Mouse (Mus musculus) CH12.LX (cell line): ENCODE results near the gene Mrps35. TPM values are rescaled to one million over a fixed set of nuclear protein-coding genes. Genes with fewer than 3 reads are reported as not detected.

Source experiments
- DNase-seq: peaks from one replicate; pipeline ENCODE4 v3.0.0-alpha.2; 2013; ENCODE audit errors: extremely low read depth
- H3K27ac ChIP-seq: 2 replicates; pipeline ENCODE4 v1.5.1; 2012; ENCODE audit warnings: low read depth, mild to moderate bottlenecking, control low read depth, moderate library complexity; ENCODE audit not compliant: insufficient read depth
- H3K27me3 ChIP-seq: replicated peaks from 2 replicates; pipeline ENCODE3; 2012; ENCODE audit warnings: inconsistent platforms
- H3K36me3 ChIP-seq, 2 experiments: replicated peaks in 1 of 2; 2 replicates each; pipeline versions ENCODE3 to v1.6.1; 2012; ENCODE audit warnings: inconsistent platforms in 1 of 2, low read length in 1 of 2, mild to moderate bottlenecking in 1 of 2, mixed read lengths in 1 of 2, moderate library complexity in 1 of 2; ENCODE audit not compliant: control insufficient read depth in 1 of 2, insufficient read depth in 1 of 2
- H3K4me1 ChIP-seq, 2 experiments: 2 replicates each; pipeline ENCODE4 v1.6.1; 2012; ENCODE audit warnings: inconsistent platforms in 1 of 2, moderate library complexity in 1 of 2; ENCODE audit not compliant: insufficient read depth in 2 of 2, control insufficient read depth in 1 of 2
- H3K4me2 ChIP-seq: 2 replicates; pipeline ENCODE4 v1.6.1; 2012; ENCODE audit warnings: low read depth, mild to moderate bottlenecking, control low read depth; ENCODE audit not compliant: poor library complexity, insufficient read depth, severe bottlenecking
- H3K4me3 ChIP-seq, 3 experiments: fragments of 150-350 bp in 1 of 3; sonication (generic) in 1 of 3; replicated peaks in 1 of 3; 2 replicates each; pipeline versions ENCODE3 to v1.5.1; 2011 to 2012; ENCODE audit warnings: low read depth in 2 of 3, low read length in 2 of 3, mild to moderate bottlenecking in 2 of 3, moderate library complexity in 2 of 3, control low read depth in 1 of 3, improper control_type of control experiment in 1 of 3, inconsistent platforms in 1 of 3, mixed read lengths in 1 of 3; ENCODE audit not compliant: poor library complexity in 1 of 3
- H3K79me2 ChIP-seq: replicated peaks from 2 replicates; pipeline ENCODE4 v1.6.1; 2012; ENCODE audit warnings: mild to moderate bottlenecking, moderate library complexity; ENCODE audit not compliant: control insufficient read depth, poor library complexity, insufficient read depth, severe bottlenecking; ENCODE audit errors: extremely low read depth
- H3K9ac ChIP-seq: 2 replicates; pipeline ENCODE4 v1.6.1; 2012; ENCODE audit warnings: low read depth, mild to moderate bottlenecking, control low read depth, moderate library complexity; ENCODE audit not compliant: insufficient read depth
- H3K9me3 ChIP-seq: replicated peaks from 2 replicates; pipeline ENCODE3; 2012; ENCODE audit warnings: low read length, inconsistent platforms, mixed read lengths
- BHLHE40 ChIP-seq: IDR thresholded peaks from 2 replicates; pipeline ENCODE4 v1.6.1; 2011; ENCODE audit warnings: mild to moderate bottlenecking, low read depth, low read length, improper control_type of control experiment
- CHD1 ChIP-seq: IDR thresholded peaks from 2 replicates; pipeline ENCODE4 v1.6.1; 2012; ENCODE audit warnings: low read depth, low read length, improper control_type of control experiment, inconsistent platforms
- CHD2 ChIP-seq: IDR thresholded peaks from 2 replicates; pipeline ENCODE4 v1.6.1; 2011; ENCODE audit warnings: low read length, improper control_type of control experiment
- CTCF ChIP-seq, 2 experiments: IDR thresholded peaks in 1 of 2; conservative IDR thresholded peaks in 1 of 2; 2 replicates each; pipeline ENCODE4 v1.5.1; 2011 to 2012; ENCODE audit warnings: low read depth in 2 of 2, low read length in 2 of 2, improper control_type of control experiment in 1 of 2, inconsistent platforms in 1 of 2, mild to moderate bottlenecking in 1 of 2, moderate library complexity in 1 of 2
- E2F4 ChIP-seq: IDR thresholded peaks from 2 replicates; pipeline ENCODE4 v1.6.1; 2011; ENCODE audit warnings: low read depth, low read length, improper control_type of control experiment; ENCODE audit not compliant: insufficient replicate concordance
- ELF1 ChIP-seq: IDR thresholded peaks from 2 replicates; pipeline ENCODE4 v1.6.1; 2014; ENCODE audit warnings: low read depth, mild to moderate bottlenecking, inconsistent platforms, low read length, improper control_type of control experiment
- EP300 ChIP-seq: IDR thresholded peaks from 2 replicates; pipeline ENCODE4 v1.6.1; 2011; ENCODE audit warnings: low read length, improper control_type of control experiment
- ETS1 ChIP-seq: conservative IDR thresholded peaks from 2 replicates; pipeline ENCODE4 v1.6.1; 2012; ENCODE audit warnings: low read depth, mild to moderate bottlenecking, inconsistent platforms, low read length, improper control_type of control experiment, moderate library complexity
- GABPA ChIP-seq: IDR thresholded peaks from 2 replicates; pipeline ENCODE4 v1.6.1; 2012; ENCODE audit warnings: low read depth, low read length, improper control_type of control experiment, inconsistent platforms; ENCODE audit not compliant: insufficient replicate concordance
- HCFC1 ChIP-seq: IDR thresholded peaks from 2 replicates; pipeline ENCODE4 v1.6.1; 2012; ENCODE audit warnings: low read depth, mild to moderate bottlenecking, inconsistent platforms, low read length, improper control_type of control experiment
- IRF4 ChIP-seq: IDR thresholded peaks from 2 replicates; pipeline ENCODE4 v1.6.1; 2014; ENCODE audit warnings: low read depth, mild to moderate bottlenecking, inconsistent platforms, low read length, improper control_type of control experiment
- JUN ChIP-seq: IDR thresholded peaks from 2 replicates; pipeline ENCODE4 v1.6.1; 2011; ENCODE audit warnings: low read depth, mild to moderate bottlenecking, low read length, improper control_type of control experiment, moderate library complexity; ENCODE audit not compliant: insufficient read depth
- JUND ChIP-seq: conservative IDR thresholded peaks from 2 replicates; pipeline ENCODE4 v1.6.1; 2011; ENCODE audit warnings: low read depth, low read length, improper control_type of control experiment
- KAT2A ChIP-seq: IDR thresholded peaks from 2 replicates; pipeline ENCODE4 v1.6.1; 2012; ENCODE audit warnings: low read length, improper control_type of control experiment, inconsistent platforms; ENCODE audit not compliant: insufficient replicate concordance
- MAFK ChIP-seq: IDR thresholded peaks from 2 replicates; pipeline ENCODE4 v1.6.1; 2011; ENCODE audit warnings: low read length, improper control_type of control experiment; ENCODE audit not compliant: insufficient replicate concordance
- MAX ChIP-seq: IDR thresholded peaks from 2 replicates; pipeline ENCODE4 v1.6.1; 2011; ENCODE audit warnings: low read length, improper control_type of control experiment
- MAZ ChIP-seq: IDR thresholded peaks from 2 replicates; pipeline ENCODE4 v1.6.1; 2012; ENCODE audit warnings: low read depth, mild to moderate bottlenecking, inconsistent platforms, low read length, improper control_type of control experiment, moderate library complexity
- MEF2A ChIP-seq: IDR thresholded peaks from 2 replicates; pipeline ENCODE4 v1.6.1; 2014; ENCODE audit warnings: low read depth, mild to moderate bottlenecking, inconsistent platforms, low read length, improper control_type of control experiment, borderline replicate concordance
- MXI1 ChIP-seq: IDR thresholded peaks from 2 replicates; pipeline ENCODE4 v1.6.1; 2011; ENCODE audit warnings: mild to moderate bottlenecking, low read depth, low read length, improper control_type of control experiment
- MYC ChIP-seq: IDR thresholded peaks from 2 replicates; pipeline ENCODE4 v1.6.1; 2011; ENCODE audit warnings: low read depth, mild to moderate bottlenecking, improper control_type of control experiment, low read length
- NELFE ChIP-seq: IDR thresholded peaks from 2 replicates; pipeline ENCODE4 v1.6.1; 2011; ENCODE audit warnings: low read depth, low read length, improper control_type of control experiment
- NRF1 ChIP-seq: IDR thresholded peaks from 2 replicates; pipeline ENCODE4 v1.6.1; 2014; ENCODE audit warnings: low read depth, mild to moderate bottlenecking, inconsistent platforms, low read length, improper control_type of control experiment, moderate library complexity
- PAX5 ChIP-seq: IDR thresholded peaks from 2 replicates; pipeline ENCODE4 v1.6.1; 2012; ENCODE audit warnings: low read length, inconsistent platforms, mixed read lengths
- POLR2A ChIP-seq: IDR thresholded peaks from 2 replicates; pipeline ENCODE4 v1.6.1; 2011; ENCODE audit warnings: low read depth, mild to moderate bottlenecking, improper control_type of control experiment, low read length
- POLR2AphosphoS2 ChIP-seq: IDR thresholded peaks from 2 replicates; pipeline ENCODE4 v1.6.1; 2011; ENCODE audit warnings: low read depth, low read length, improper control_type of control experiment
- RAD21 ChIP-seq: IDR thresholded peaks from 2 replicates; pipeline ENCODE4 v1.6.1; 2011; ENCODE audit warnings: low read depth, mild to moderate bottlenecking, low read length, improper control_type of control experiment, moderate library complexity
- RCOR1 ChIP-seq: conservative IDR thresholded peaks from 2 replicates; pipeline ENCODE4 v1.6.1; 2012; ENCODE audit warnings: low read depth, mild to moderate bottlenecking, inconsistent platforms, low read length, improper control_type of control experiment
- SIN3A ChIP-seq: IDR thresholded peaks from 2 replicates; pipeline ENCODE4 v1.6.1; 2012; ENCODE audit warnings: low read length, improper control_type of control experiment, inconsistent platforms
- SMC3 ChIP-seq: IDR thresholded peaks from 2 replicates; pipeline ENCODE4 v1.6.1; 2011; ENCODE audit warnings: low read depth, low read length, improper control_type of control experiment
- TBP ChIP-seq: conservative IDR thresholded peaks from 2 replicates; pipeline ENCODE4 v1.6.1; 2011; ENCODE audit warnings: low read depth, low read length, improper control_type of control experiment
- TCF12 ChIP-seq: IDR thresholded peaks from 2 replicates; pipeline ENCODE4 v1.6.1; 2014; ENCODE audit warnings: low read depth, mild to moderate bottlenecking, inconsistent platforms, low read length, improper control_type of control experiment
- UBTF ChIP-seq: IDR thresholded peaks from 2 replicates; pipeline ENCODE4 v1.6.1; 2012; ENCODE audit warnings: low read depth, mild to moderate bottlenecking, inconsistent platforms, low read length, improper control_type of control experiment, moderate library complexity
- USF2 ChIP-seq: conservative IDR thresholded peaks from 2 replicates; pipeline ENCODE4 v1.6.1; 2011; ENCODE audit warnings: low read depth, low read length, improper control_type of control experiment
- ZC3H11A ChIP-seq: IDR thresholded peaks from 2 replicates; pipeline ENCODE4 v1.6.1; 2012; ENCODE audit warnings: low read depth, mild to moderate bottlenecking, inconsistent platforms, low read length, improper control_type of control experiment
- ZKSCAN1 ChIP-seq: IDR thresholded peaks from 2 replicates; pipeline ENCODE4 v1.6.1; 2012; ENCODE audit warnings: low read depth, inconsistent platforms, low read length, improper control_type of control experiment, borderline replicate concordance
- ZMIZ1 ChIP-seq: IDR thresholded peaks from 2 replicates; pipeline ENCODE4 v1.6.1; 2012; ENCODE audit warnings: low read depth, mild to moderate bottlenecking, inconsistent platforms, low read length, improper control_type of control experiment
- ZNF384 ChIP-seq: IDR thresholded peaks from 2 replicates; pipeline ENCODE4 v1.6.1; 2012; ENCODE audit warnings: low read depth, low read length, improper control_type of control experiment, inconsistent platforms
- dilution Hi-C: fragments of 300-500 bp; cut with MboI; formaldehyde crosslinking; loops from 2 replicates; pipeline ENCODE4 v1.14.3; 2020; ENCODE audit warnings: low sequenced_read_pairs; ENCODE audit not compliant: extremely low pct_unique_long_range_greater_than_20kb, extremely low pct_ligation_motif_present
- in situ Hi-C: fragments of 300-500 bp; cut with MboI; formaldehyde crosslinking; loops from 3 replicates; pipeline ENCODE4 v1.14.3; 2019; ENCODE audit warnings: low sequenced_read_pairs, low pct_ligation_motif_present, low pct_unique_long_range_greater_than_20kb, mixed read lengths
- polyA plus RNA-seq: library from polyadenylated mRNA; unstranded; fragments of >175 nt; gene quantifications from 2 replicates; pipeline ENCODE4 v1.2.1, GENCODE M21; 2012; ENCODE audit warnings: low read depth; ENCODE audit not compliant: insufficient read length
- total RNA-seq, 2 experiments: library from RNA; depleted of rRNA; stranded (reverse); fragments of 300-350 nt in 1 of 2; fragments of >200 nt in 1 of 2; gene quantifications; 2 replicates each; pipeline ENCODE4 v1.2.3; 2012 to 2014

The Mrps35 gene
- total and polyA plus RNA-seq, 3 experiments = 36.6 to 141 (median 84.2) TPM

- H3K79me2 ChIP-seq = peaks cover 43% of the 10 kb centered on the region
- DNase-seq = peak; percentile 49
- in situ Hi-C loops (loop anchor here (5.0 to 10.0 kb wide), 2 partner anchors 79 to 143 kb away; no protein-coding TSS in a partner anchor), dilution Hi-C loops (no loop called here)
- H3K27me3 ChIP-seq = no peaks in the 10 kb centered on the region
- peaks cover 8 to 35% of the 10 kb centered on the region in 2 experiments; a peak in 3 of 4 replicates for H3K4me1 ChIP-seq
- peak within 1 kb of the TSS; percentile 67 for H3K9ac ChIP-seq
- peak within 1 kb of the TSS; percentile 52 for H3K4me2 ChIP-seq
- peaks cover 11 to 20% of the 10 kb centered on the region in 2 experiments for H3K36me3 ChIP-seq
- H3K9me3 ChIP-seq = no peaks in the 10 kb centered on the region
- peak within 1 kb of the TSS; percentile 88 for H3K27ac ChIP-seq
- peak within 1 kb of the TSS; percentile 92 to 97 (median 97) for H3K4me3 ChIP-seq
- TF ChIP-seq MAX = peak; percentile 88
- TF ChIP-seq RCOR1 = no peak
- peak; percentile 86 for TF ChIP-seq POLR2A
- TF ChIP-seq ZKSCAN1 = no peak
- TF ChIP-seq MAZ = no peak
- peak; percentile 82; the same call in 1 of the 2 replicates for TF ChIP-seq SIN3A
- peak; percentile 52; the same call in 1 of the 2 replicates for TF ChIP-seq ELF1
- no peak for TF ChIP-seq JUN
- TF ChIP-seq TCF12 = peak; percentile 53; the same call in 1 of the 2 replicates
- TF ChIP-seq TBP = no peak
- TF ChIP-seq MYC = peak; percentile 61; the same call in 1 of the 2 replicates
- TF ChIP-seq ZMIZ1 = peak; percentile 34; the same call in 1 of the 2 replicates
- TF ChIP-seq CHD2 = no peak
- TF ChIP-seq ZNF384 = no peak
- TF ChIP-seq CHD1 = no peak; the same call in 1 of the 2 replicates
- no peak for TF ChIP-seq SMC3
- TF ChIP-seq USF2 = no peak
- TF ChIP-seq NELFE = peak; percentile 68
- TF ChIP-seq MAFK = peak; percentile 20; the same call in 1 of the 2 replicates
- TF ChIP-seq PAX5 = no peak
- TF ChIP-seq KAT2A = 0 out of 2 replicates have a peak, but pooled peaks have one; percentile 14
- TF ChIP-seq UBTF = peak; percentile 96
- no peak for TF ChIP-seq ZC3H11A
- no peak for TF ChIP-seq CTCF (conservative IDR thresholded peaks at IDR 0.05 in 1 of 2, IDR thresholded peaks at IDR 0.05 in 1 of 2; ENCODE audit: low read depth in 2 of 2, low read length in 2 of 2)
- peak; percentile 39 for TF ChIP-seq HCFC1
- TF ChIP-seq ETS1 = peak; percentile 47; the same call in 1 of the 2 replicates
- no peak for TF ChIP-seq GABPA
- no peak for TF ChIP-seq JUND
- 0 out of 2 replicates have a peak, but pooled peaks have one; percentile 40 for TF ChIP-seq MEF2A
- peak; percentile 33; the same call in 1 of the 2 replicates for TF ChIP-seq MXI1
- peak; percentile 26; the same call in 1 of the 2 replicates for TF ChIP-seq IRF4
- 0 out of 2 replicates have a peak, but pooled peaks have one; percentile 10 for TF ChIP-seq EP300
- TF ChIP-seq E2F4 = no peak
- peak; percentile 84 for TF ChIP-seq BHLHE40
- TF ChIP-seq RAD21 = no peak
- peak; percentile 76 for TF ChIP-seq NRF1
- no peak for TF ChIP-seq POLR2AphosphoS2
Observed at GRCm38 (mm10) chr6:147091136-147092120, 48.9 kb downstream of the Mrps35 start, which contains the start of gene Klhl42. TSS of gene Klhl42 (plus strand) at chr6:147091379.
